Mouse (Mus musculus): Measurements from ENCODE around the gene Cyb5b. TPM values are rescaled to one million over a fixed set of nuclear protein-coding genes. Genes with fewer than 3 reads are reported as not detected.

Gene Cyb5b
- polyA plus RNA-seq, 1 experiment from 2014 or later = 96.6 TPM

GRCm38 (mm10) chr8:107186659-107187390 is 36.4 kb downstream of the Cyb5b start:
- Histone ChIP-seq H3K9ac (replicated peaks) (no peak overlapping the region), H3K4me2 (no peak overlapping the region), H3K27ac (no peak overlapping the region), H3K9me3 (no peaks in the 10 kb centered on the region), H3K4me1 (replicated peaks) (no peaks in the 10 kb centered on the region), H3K36me3 (peaks cover 48% of the 10 kb centered on the region), H3K4me3 (replicated peaks) (no peak overlapping the region), H3K27me3 (no peaks in the 10 kb centered on the region)
- no peak for ATAC-seq (ENCODE audit: insufficient number of reproducible peaks, insufficient read depth, low FRiP score, low TSS enrichment, low read depth)
- WGBS = 64% methylated on average over 15 of the region's 15 CpGs

DNA sequence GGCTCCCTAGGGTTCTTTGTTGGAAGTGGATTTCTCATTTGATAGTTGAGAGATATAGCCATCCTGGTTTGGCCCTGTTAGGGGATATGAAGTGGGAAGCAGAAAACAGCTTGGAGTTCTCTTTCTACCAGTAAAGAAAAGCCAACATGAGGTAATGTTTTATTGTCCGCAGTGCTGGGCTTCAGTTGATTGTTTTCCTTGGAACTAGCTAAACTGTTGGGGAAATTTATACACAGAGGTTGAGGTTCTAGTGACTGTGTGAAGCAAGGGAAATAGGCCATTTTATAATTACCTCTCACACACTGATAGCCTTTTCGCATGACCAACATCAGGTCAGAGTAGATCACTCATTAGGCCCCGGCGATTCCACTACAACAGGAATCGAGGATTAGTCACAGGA is 37.2 kb downstream of the Cyb5b start:
- Histone ChIP-seq H3K4me2 (no peak overlapping the region), H3K27me3 (no peaks in the 10 kb centered on the region), H3K36me3 (peaks cover 42% of the 10 kb centered on the region), H3K27ac (no peak overlapping the region), H3K9ac (replicated peaks) (no peak overlapping the region), H3K4me1 (replicated peaks) (no peaks in the 10 kb centered on the region), H3K4me3 (replicated peaks) (no peak overlapping the region), H3K9me3 (no peaks in the 10 kb centered on the region)
- ATAC-seq (ENCODE audit: insufficient number of reproducible peaks, insufficient read depth, low FRiP score, low TSS enrichment, low read depth) = no peak
- WGBS = 90% methylated on average over 5 of the region's 5 CpGs

DNA sequence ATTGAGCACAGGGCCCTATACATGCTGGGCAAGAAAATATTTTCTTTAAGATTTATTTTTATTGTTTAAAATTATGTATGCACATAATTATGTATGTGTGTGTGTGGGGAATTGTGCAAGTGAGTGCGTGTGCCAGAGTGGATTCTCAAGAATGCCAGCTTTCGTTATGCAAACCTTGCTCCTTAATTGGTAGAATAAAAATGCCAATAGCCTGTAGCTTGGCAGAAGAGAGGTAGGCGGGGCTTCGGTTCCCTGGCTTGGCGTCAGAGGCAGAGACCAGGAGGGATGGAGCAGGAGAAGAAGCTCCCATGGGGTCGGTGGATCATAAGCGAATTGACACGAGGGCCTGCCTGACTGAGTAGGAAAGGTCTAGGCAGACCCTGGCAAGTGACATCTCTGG is 42.2 kb downstream of the Cyb5b start:
- Histone ChIP-seq H3K9me3 (no peaks in the 10 kb centered on the region), H3K4me2 (no peak overlapping the region), H3K36me3 (no peaks in the 10 kb centered on the region), H3K27ac (no peak overlapping the region), H3K9ac (replicated peaks) (no peak overlapping the region), H3K4me1 (replicated peaks) (no peaks in the 10 kb centered on the region), H3K27me3 (no peaks in the 10 kb centered on the region), H3K4me3 (replicated peaks) (no peak overlapping the region)
- WGBS = 73% methylated on average over 8 of the region's 8 CpGs
- ATAC-seq (ENCODE audit: insufficient number of reproducible peaks, insufficient read depth, low FRiP score, low TSS enrichment, low read depth) = no peak

- Histone ChIP-seq H3K27ac (no peak overlapping the region), H3K36me3 (no peaks in the 10 kb centered on the region), H3K9ac (replicated peaks) (no peak overlapping the region), H3K4me1 (replicated peaks) (no peaks in the 10 kb centered on the region), H3K4me2 (no peak overlapping the region), H3K27me3 (no peaks in the 10 kb centered on the region), H3K4me3 (replicated peaks) (no peak overlapping the region), H3K9me3 (no peaks in the 10 kb centered on the region)
- no peak for ATAC-seq (ENCODE audit: insufficient number of reproducible peaks, insufficient read depth, low FRiP score, low TSS enrichment, low read depth)
- 71% methylated on average over 6 of the region's 6 CpGs for WGBS
Observed at GRCm38 (mm10) chr8:107193331-107193730, 42.9 kb downstream of the Cyb5b start.

DNA sequence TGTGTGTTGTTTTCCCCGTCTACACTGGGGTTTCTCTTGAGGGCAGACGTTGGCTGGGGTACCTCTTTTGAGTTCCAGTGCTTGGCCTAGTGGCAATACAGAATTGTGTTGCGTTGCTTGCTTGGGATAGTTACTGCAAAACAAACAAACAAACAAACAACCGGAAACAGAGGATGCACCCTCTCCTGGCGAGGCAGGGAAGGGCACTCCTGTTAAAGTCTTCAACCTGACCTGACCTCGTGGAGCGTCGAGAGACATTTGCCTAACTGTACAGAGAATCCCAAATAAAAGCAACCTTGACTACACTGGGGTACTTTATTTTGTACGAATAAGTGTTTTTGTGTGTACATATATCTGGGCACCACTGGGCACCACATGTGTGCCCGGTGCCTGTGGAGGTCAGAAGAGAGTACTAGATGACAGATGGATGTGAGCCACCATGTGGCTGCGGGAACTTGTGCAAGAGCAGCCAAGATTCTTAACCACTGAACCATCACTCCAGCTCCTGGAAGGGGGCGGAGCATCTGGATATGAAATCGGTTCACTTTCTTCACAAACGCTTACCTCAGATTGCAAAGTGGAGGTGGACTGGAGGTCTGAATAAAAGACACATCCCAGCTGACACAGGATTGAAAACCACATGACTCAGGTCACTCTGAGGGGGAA is 44.5 kb downstream of the Cyb5b start:
- Histone ChIP-seq H3K9ac (replicated peaks) (no peak overlapping the region), H3K4me1 (replicated peaks) (no peaks in the 10 kb centered on the region), H3K4me2 (no peak overlapping the region), H3K9me3 (no peaks in the 10 kb centered on the region), H3K27me3 (no peaks in the 10 kb centered on the region), H3K27ac (no peak overlapping the region), H3K36me3 (no peaks in the 10 kb centered on the region), H3K4me3 (replicated peaks) (no peak overlapping the region)
- no peak for ATAC-seq (ENCODE audit: insufficient number of reproducible peaks, insufficient read depth, low FRiP score, low TSS enrichment, low read depth)
- 91% methylated on average over 14 of the region's 14 CpGs for WGBS

DNA sequence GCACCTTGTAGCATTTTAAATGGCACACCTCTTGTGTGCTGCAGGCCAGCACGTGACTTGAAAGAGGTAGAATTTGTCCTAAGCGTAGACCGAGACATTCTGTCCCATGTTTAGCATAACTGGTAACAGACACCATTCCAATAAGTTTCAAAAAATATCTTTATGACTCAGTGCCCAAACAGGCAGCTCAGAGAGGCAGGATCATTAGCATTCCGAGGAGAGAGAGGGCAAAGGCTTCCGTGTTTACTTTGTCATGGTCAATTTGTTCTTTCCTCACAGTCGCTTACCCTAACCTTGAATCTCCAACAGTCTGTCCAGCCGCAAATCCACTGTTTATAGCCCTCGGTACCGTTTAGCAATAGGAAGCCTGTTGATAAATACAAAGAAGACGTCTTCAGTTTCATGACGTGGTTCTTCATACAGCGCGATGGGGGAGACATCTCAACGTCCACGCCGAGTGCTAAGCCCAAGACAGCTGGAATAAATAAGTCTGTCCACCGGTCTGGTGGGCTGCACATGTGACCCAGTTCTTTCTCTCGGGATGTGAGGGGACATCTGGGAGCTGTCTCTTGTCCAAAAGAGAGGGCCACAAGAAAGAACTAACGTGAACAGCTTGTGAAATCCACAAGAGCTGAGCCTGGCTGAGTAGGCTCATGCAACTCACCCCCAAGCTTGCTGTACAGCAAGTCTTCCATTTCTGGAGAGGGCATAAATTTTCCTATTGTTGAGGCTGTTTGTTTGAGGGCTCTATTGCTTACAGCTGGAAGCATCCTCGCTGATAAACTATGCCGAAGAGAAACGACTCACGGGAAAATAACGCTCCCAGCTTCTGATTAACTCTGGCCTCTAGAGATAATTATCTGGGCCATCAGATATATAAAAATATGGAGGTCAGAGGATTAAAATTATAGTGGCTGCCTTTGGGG is 47.7 kb downstream of the Cyb5b start:
- no peaks in the 10 kb centered on the region for H3K9me3 ChIP-seq
- no peak for ATAC-seq (ENCODE audit: insufficient number of reproducible peaks, insufficient read depth, low FRiP score, low TSS enrichment, low read depth)
- no peaks in the 10 kb centered on the region for H3K36me3 ChIP-seq
- no peak overlapping the region for H3K9ac ChIP-seq (replicated peaks)
- no peaks in the 10 kb centered on the region for H3K27me3 ChIP-seq
- no peak overlapping the region for H3K4me3 ChIP-seq (replicated peaks)
- 62% methylated on average over 24 of the region's 24 CpGs for WGBS
- no peaks in the 10 kb centered on the region for H3K4me1 ChIP-seq (replicated peaks)
- no peak overlapping the region for H3K27ac ChIP-seq
- H3K4me2 ChIP-seq = no peak overlapping the region

GRCm38 (mm10) chr8:107205164-107205563 is 54.7 kb downstream of the Cyb5b start:
- 91% methylated on average over 9 of the region's 9 CpGs for WGBS
- no peak overlapping the region for H3K27ac ChIP-seq
- no peaks in the 10 kb centered on the region for H3K27me3 ChIP-seq
- no peaks in the 10 kb centered on the region for H3K36me3 ChIP-seq
- no peak overlapping the region for H3K4me2 ChIP-seq
- no peak overlapping the region for H3K9ac ChIP-seq (replicated peaks)
- no peak for ATAC-seq (ENCODE audit: insufficient number of reproducible peaks, insufficient read depth, low FRiP score, low TSS enrichment, low read depth)
- no peak overlapping the region for H3K4me3 ChIP-seq (replicated peaks)
- H3K9me3 ChIP-seq = no peaks in the 10 kb centered on the region
- H3K4me1 ChIP-seq (replicated peaks) = no peaks in the 10 kb centered on the region

DNA sequence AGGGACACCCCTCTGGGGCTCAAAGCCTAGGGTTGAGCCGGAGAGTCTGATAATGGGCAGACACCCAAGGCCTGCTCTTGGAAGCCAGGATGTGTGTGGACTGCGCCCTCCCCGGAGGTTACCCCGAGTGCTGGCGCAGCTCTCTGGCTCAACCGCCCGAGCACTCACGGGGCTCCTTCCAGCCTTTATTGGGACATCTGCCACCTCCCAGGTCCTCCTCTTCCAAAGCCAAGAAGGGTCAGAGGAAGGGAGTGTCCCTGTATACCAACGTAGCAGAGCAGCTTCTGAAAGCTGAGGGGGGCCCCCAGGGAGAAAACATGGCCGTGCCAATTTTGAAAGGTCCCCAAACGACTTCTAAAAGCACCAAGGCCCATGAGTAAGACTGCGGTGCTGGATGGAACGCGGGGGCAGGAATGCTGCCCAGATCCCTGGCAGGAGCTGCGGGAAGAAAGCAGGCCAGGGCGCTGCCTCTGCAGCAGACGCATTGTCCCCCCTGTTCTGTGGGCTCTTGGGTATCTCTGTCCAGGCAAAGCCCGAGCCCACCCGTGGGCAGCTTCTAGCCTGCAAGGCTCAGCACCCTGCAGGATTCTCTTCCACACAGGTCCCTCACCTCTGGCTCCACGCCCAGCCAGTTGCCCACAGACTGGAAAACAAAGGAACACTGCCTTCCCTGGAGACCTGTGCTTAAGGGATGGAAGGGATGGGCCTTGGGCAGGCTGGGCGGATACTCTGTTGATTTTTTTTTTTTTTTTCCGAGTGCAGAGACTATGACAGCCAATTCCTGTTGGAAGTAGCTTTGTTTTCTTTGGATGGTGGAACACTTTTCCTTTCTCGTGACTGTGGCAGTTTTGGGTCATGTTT is 55.5 kb downstream of the Cyb5b start:
- H3K4me3 ChIP-seq (replicated peaks) = no peak overlapping the region
- no peaks in the 10 kb centered on the region for H3K4me1 ChIP-seq (replicated peaks)
- H3K9ac ChIP-seq (replicated peaks) = no peak overlapping the region
- no peaks in the 10 kb centered on the region for H3K9me3 ChIP-seq
- H3K36me3 ChIP-seq = no peaks in the 10 kb centered on the region
- no peak for ATAC-seq (ENCODE audit: insufficient number of reproducible peaks, insufficient read depth, low FRiP score, low TSS enrichment, low read depth)
- H3K27ac ChIP-seq = no peak overlapping the region
- no peaks in the 10 kb centered on the region for H3K27me3 ChIP-seq
- WGBS = 76% methylated on average over 23 of the region's 23 CpGs
- H3K4me2 ChIP-seq = no peak overlapping the region

GRCm38 (mm10) chr8:107206782-107207525 is 56.5 kb downstream of the Cyb5b start:
- H3K4me2 ChIP-seq = no peak overlapping the region
- ATAC-seq (ENCODE audit: insufficient number of reproducible peaks, insufficient read depth, low FRiP score, low TSS enrichment, low read depth) = no peak
- WGBS = 83% methylated on average over 9 of the region's 9 CpGs
- no peak overlapping the region for H3K27ac ChIP-seq
- H3K4me1 ChIP-seq (replicated peaks) = no peaks in the 10 kb centered on the region
- H3K36me3 ChIP-seq = no peaks in the 10 kb centered on the region
- H3K4me3 ChIP-seq (replicated peaks) = no peak overlapping the region
- no peaks in the 10 kb centered on the region for H3K27me3 ChIP-seq
- no peaks in the 10 kb centered on the region for H3K9me3 ChIP-seq
- no peak overlapping the region for H3K9ac ChIP-seq (replicated peaks)

- no peaks in the 10 kb centered on the region for H3K4me1 ChIP-seq (replicated peaks)
- no peak overlapping the region for H3K4me3 ChIP-seq (replicated peaks)
- 89% methylated on average over 7 of the region's 7 CpGs for WGBS
- no peaks in the 10 kb centered on the region for H3K27me3 ChIP-seq
- H3K9me3 ChIP-seq = no peaks in the 10 kb centered on the region
- no peak for ATAC-seq (ENCODE audit: insufficient number of reproducible peaks, insufficient read depth, low FRiP score, low TSS enrichment, low read depth)
- no peaks in the 10 kb centered on the region for H3K36me3 ChIP-seq
- H3K27ac ChIP-seq = no peak overlapping the region
- H3K9ac ChIP-seq (replicated peaks) = no peak overlapping the region
- H3K4me2 ChIP-seq = no peak overlapping the region
Observed at GRCm38 (mm10) chr8:107209185-107209584, 58.7 kb downstream of the Cyb5b start.
